Mouse (Mus musculus): Measurements from ENCODE around the gene Ank3.

DNA sequence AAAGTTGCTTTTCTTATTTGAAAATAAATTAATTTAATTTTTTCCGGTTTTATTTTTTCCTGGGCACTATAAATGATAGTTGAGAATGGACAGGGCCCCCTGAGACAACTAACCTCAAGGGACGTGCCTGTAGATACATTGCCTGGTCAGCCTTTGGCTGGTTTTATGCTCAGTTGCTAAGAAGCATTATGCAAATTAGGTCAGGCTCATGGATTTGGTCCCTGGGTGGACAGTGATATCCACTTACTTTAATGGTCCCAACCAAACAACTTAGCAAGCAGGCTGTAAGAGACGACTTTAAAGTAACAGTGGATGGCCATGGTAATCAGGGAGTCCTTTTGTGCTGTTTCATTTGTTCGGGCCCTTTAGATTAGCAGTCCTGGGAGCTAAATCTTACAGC lies 392.0 kb downstream of the Ank3 start:
- TF ChIP-seq POLR2A (IDR thresholded peaks at IDR 0.05; ENCODE audit: low read depth, low read length), result no peak
- no peak for TF ChIP-seq CTCF (IDR thresholded peaks at IDR 0.05; ENCODE audit: extremely low read depth, insufficient read depth, insufficient read length, insufficient replicate concordance)

Data from spleen, adult 2 months (tissue).